Mouse (Mus musculus) CD8-positive naive resting alpha-beta T cell, adult 57 days (primary cell): ENCODE data around the gene 2210407C18Rik. TPM values are rescaled to one million over a fixed set of nuclear protein-coding genes. Genes with fewer than 3 reads are reported as not detected.

Experiments used
- total RNA-seq: library from RNA; stranded (reverse); gene quantifications from one replicate; pipeline ENCODE4 v1.2.4, GENCODE M21; 2023

2210407C18Rik gene
- total RNA-seq = not detected

GRCm38 (mm10) chr11:58615975-58616374 is at the start of gene 2210407C18Rik:
Gene 2210407C18Rik, minus strand, starts transcription at chr11:58616075.

GRCm38 (mm10) chr11:58658596-58658995 is 42.7 kb upstream of the 2210407C18Rik start, which contains the start of gene Olfr322:
Gene Olfr322, plus strand, starts transcription at chr11:58658782.

GRCm38 (mm10) chr11:58640272-58640867 is 24.5 kb upstream of the 2210407C18Rik start, which contains the start of gene Trim58:
Gene Trim58, plus strand, starts transcription at chr11:58640465.

GRCm38 (mm10) chr11:58630401-58630800 is 14.5 kb upstream of the 2210407C18Rik start, which contains the start of gene Olfr323:
Gene Olfr323, minus strand, starts transcription at chr11:58630501.

GRCm38 (mm10) chr11:58594814-58595213 is 21.1 kb downstream of the 2210407C18Rik start, which contains the start of gene Olfr324:
Gene Olfr324, plus strand, starts transcription at chr11:58595114.

GRCm38 (mm10) chr11:58577430-58577829 is 38.4 kb downstream of the 2210407C18Rik start, which contains the start of gene Olfr325:
Gene Olfr325, plus strand, starts transcription at chr11:58577730.

GRCm38 (mm10) chr11:58570405-58570804 is 45.5 kb downstream of the 2210407C18Rik start, which contains the start of gene Olfr224:
Gene Olfr224, minus strand, starts transcription at chr11:58570553.

Other genes with a start within 250 kb of the 2210407C18Rik start
- gene Lypd8, start 237.0 kb downstream of the 2210407C18Rik start, total RNA-seq = not detected
- not detected for gene 1810065E05Rik, start 195.0 kb downstream of the 2210407C18Rik start, total RNA-seq
- not detected for gene Gm12253, start 183.5 kb downstream of the 2210407C18Rik start, total RNA-seq
- not detected for gene Lypd9, start 163.2 kb downstream of the 2210407C18Rik start, total RNA-seq
- gene Olfr30, start 153.8 kb downstream of the 2210407C18Rik start, total RNA-seq = not detected
- gene Olfr332, start 123.5 kb downstream of the 2210407C18Rik start, total RNA-seq = not detected
- gene Olfr331, start 113.5 kb downstream of the 2210407C18Rik start, total RNA-seq = not detected
- not detected for gene Olfr330, start 81.2 kb downstream of the 2210407C18Rik start, total RNA-seq
- gene Olfr329-ps, start 69.7 kb downstream of the 2210407C18Rik start, total RNA-seq = not detected
- 0.34 TPM for gene Olfr328, start 60.4 kb downstream of the 2210407C18Rik start, total RNA-seq
- gene Olfr224, start 45.5 kb downstream of the 2210407C18Rik start, total RNA-seq = not detected
- gene Olfr325, start 38.3 kb downstream of the 2210407C18Rik start, total RNA-seq = not detected
- not detected for gene Olfr324, start 21.0 kb downstream of the 2210407C18Rik start, total RNA-seq
- gene Olfr323, start 14.4 kb upstream of the 2210407C18Rik start, total RNA-seq = not detected
- not detected for gene Trim58, start 24.4 kb upstream of the 2210407C18Rik start, total RNA-seq
- not detected for gene Olfr322, start 42.7 kb upstream of the 2210407C18Rik start, total RNA-seq
- not detected for gene Olfr320, start 65.0 kb upstream of the 2210407C18Rik start, total RNA-seq
- not detected for gene Olfr319, start 83.1 kb upstream of the 2210407C18Rik start, total RNA-seq
- 0.43 TPM for gene Olfr318, start 107.9 kb upstream of the 2210407C18Rik start, total RNA-seq
- gene Olfr317, start 123.1 kb upstream of the 2210407C18Rik start, total RNA-seq = not detected
- not detected for gene Olfr316, start 136.7 kb upstream of the 2210407C18Rik start, total RNA-seq
- not detected for gene Olfr315, start 157.1 kb upstream of the 2210407C18Rik start, total RNA-seq
- not detected for gene Olfr314, start 166.9 kb upstream of the 2210407C18Rik start, total RNA-seq
- not detected for gene Fam183b, start 185.9 kb upstream of the 2210407C18Rik start, total RNA-seq
- not detected for gene Olfr313, start 198.9 kb upstream of the 2210407C18Rik start, total RNA-seq
- gene Olfr312, start 213.2 kb upstream of the 2210407C18Rik start, total RNA-seq = not detected
- gene Olfr311, start 223.2 kb upstream of the 2210407C18Rik start, total RNA-seq = not detected
- 8.2 TPM for gene Gm12258, start 231.1 kb upstream of the 2210407C18Rik start, total RNA-seq